Mouse (Mus musculus): ENCODE data around the gene Pdlim7.

DNA sequence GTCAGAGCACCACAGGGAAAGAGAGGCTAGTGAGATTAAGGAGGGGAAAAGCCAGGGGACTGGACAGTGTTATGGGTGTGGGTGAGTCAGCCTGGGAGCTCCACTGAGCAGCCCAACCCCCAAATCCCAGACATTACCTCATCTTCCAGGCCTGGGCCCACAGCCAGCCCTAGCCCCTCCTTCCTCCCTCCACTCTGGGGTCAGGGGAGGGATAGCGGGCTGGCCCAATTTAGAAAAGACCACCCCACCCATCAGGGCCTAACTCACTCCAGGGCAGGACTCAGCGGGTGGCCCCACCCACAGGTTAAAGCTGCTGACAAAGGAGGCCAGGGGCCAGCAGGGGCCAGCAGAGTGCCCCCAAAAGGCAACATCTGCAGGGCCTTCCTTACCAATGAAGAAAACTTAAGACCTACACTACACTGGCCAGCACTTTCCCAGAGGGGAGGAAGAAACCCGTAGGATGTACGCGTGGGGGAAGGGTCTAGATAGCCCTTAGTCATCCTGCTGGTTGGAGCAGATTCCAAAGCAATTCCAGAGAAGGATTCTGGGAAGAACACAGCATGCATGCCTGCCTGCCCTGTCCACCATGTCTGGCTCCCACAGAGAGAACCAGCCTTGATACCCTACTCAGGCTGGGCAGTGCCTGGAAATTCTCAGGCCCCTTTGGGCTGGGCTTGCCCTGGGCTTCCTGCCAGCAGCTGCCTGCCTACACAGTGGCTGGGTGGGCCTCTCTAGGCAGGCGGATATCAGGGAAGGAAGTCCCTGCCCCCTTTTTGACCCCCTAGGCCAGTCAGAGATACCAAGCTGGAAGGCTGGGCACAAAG, 2.6 kb downstream of the Pdlim7 start:
- TF ChIP-seq CTCF (IDR thresholded peaks at IDR 0.05; ENCODE audit: extremely low read depth, insufficient read length, insufficient replicate concordance, low read depth, low read length) (no peak), POLR2A (IDR thresholded peaks at IDR 0.05; ENCODE audit: low read depth, low read length) (no peak)
